Mouse (Mus musculus) CD4-positive, CD25-positive, alpha-beta regulatory T cell, adult 4 months (primary cell): ENCODE results near the gene Ccdc70. TPM values are rescaled to one million over a fixed set of nuclear protein-coding genes. Genes with fewer than 3 reads are reported as not detected.
"Not testable (repeated sequence)": the region's sequence is repeated elsewhere in the genome, so short reads cannot be mapped to it uniquely, and the experiment has no call there.

Experiments used
- ATAC-seq: one replicate; pipeline ENCODE4 v1.8.0; 2017
- polyA plus RNA-seq, 2 experiments: library from polyadenylated mRNA; unstranded; fragments of 100-300 nt; shearing (Covaris generic); gene quantifications; one replicate each; pipeline ENCODE4 v1.2.1; 2017

Ccdc70 gene
- polyA plus RNA-seq = not detected

DNA sequence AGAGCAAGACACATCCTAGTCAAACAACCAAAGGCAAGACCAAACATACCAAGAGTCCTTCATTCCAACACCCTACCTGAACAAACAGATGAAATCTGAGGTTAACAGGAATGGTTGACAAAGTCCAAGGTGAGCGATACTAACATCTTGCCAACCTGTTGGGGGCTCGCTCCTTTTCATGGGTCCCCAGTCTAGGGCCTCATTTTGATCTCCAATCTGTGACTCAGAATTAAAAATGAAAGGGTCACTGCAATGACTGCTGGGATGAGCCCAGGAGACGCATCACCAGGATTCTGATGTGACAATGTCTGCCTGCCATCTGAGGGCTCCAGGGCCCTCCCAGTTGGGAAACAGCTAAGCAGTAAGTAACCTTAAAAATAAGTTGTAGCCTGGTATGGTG lies at the start of gene Ccdc70:
Ccdc70 (plus strand) TSS at position 301 of the 400 bp plus-strand sequence.
- ATAC-seq = no peak

- ATAC-seq = not testable (repeated sequence)
These were observed 38.8 kb upstream of the Ccdc70 start for GRCm38 (mm10) chr8:21930754-21931153.

DNA sequence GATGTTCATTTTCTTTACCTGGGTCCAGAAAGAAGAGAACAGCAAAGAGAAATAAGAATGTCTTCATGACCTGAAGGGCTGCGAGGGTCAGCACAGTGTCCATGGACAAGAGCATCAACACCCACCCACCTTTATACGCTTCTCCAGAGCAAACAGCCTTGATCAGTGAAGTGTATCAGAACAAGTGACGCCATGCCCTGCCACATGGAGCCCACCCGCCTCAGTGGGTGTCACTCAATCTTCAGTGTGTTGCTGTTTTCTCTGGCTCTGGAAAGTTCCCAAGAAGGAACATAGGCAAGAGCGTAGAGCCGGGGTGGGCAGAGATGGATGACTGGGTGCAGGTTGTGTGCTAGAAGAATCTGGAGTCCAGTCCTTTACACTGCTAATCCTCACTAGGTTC lies 37.0 kb upstream of the Ccdc70 start, which contains the start of gene Defb15:
Defb15 (minus strand) TSS at position 101 of the 400 bp plus-strand sequence.
- ATAC-seq = no peak

GRCm38 (mm10) chr8:21938052-21938451 lies 31.5 kb upstream of the Ccdc70 start, which contains the start of gene Defb35:
TSS of gene Defb35 (plus strand) at chr8:21938352.
- not testable (repeated sequence) for ATAC-seq

DNA sequence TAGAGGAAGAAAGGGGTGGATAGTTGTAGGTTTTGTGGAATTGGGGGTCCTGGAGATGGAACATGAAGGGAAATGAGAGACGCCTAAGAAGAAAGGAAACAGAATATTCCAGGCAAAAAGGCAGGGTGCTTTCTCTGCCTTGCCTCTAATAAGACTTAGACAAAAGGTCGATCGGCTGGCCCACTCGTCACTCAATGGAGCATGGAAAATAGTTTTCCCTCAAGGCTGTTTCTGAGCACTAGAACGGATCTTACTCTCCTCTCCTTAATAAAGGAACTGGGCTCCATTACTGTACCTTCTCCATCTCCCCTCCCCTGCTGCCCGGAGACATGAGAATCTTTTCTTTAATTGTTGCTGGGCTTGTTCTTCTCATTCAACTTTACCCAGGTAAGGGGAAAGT lies 23.1 kb upstream of the Ccdc70 start, which contains the start of gene Defb13:
Defb13 (plus strand) TSS at position 301 of the 400 bp plus-strand sequence.
- ATAC-seq = no peak

GRCm38 (mm10) chr8:21947311-21948017 lies 22.1 kb upstream of the Ccdc70 start:
- no peak for ATAC-seq

GRCm38 (mm10) chr8:21955321-21955720 lies 14.3 kb upstream of the Ccdc70 start:
- no peak for ATAC-seq

DNA sequence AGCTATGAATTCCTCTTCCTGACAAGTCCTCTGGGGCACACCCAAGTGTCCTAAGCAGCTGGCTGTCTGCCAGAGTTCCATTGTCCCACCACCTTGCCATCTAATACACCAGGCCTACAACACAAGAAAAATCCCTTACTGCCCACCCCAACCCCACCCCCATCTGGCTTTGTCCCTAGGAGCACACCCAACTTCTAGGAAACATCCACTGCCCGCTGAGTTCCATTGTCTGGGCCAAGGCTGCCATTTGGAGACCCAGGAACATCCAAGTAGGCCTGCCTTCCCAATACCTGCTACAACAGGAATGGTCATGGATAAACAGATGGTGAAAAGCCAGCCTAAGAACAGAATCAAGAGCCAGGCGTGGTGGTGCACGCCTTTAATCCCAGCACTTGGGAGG lies 13.2 kb upstream of the Ccdc70 start:
- no peak for ATAC-seq

GRCm38 (mm10) chr8:21958414-21958813 lies 11.2 kb upstream of the Ccdc70 start, which contains the start of gene Fam90a1a:
TSS of gene Fam90a1a (plus strand) at chr8:21958714.
- no peak for ATAC-seq

DNA sequence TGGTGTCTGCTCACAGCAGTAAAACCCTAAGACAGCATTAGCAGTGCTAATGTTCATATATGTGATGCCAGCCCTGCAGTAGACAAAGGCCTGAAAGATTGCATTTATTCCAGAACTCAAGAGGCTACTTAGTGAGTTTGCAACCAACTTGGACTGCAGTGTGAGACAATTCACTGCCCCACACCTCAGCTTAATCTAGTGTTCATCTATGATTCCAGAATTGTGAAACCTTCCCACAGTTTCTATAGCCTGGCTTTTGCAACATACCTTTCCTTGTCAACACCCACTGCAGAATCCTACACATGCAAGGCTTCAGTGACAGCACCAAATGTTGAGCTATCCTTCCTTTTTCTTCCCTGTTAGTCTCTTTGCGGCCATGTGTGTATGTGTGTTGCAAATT lies 2.9 kb upstream of the Ccdc70 start:
- no peak for ATAC-seq

DNA sequence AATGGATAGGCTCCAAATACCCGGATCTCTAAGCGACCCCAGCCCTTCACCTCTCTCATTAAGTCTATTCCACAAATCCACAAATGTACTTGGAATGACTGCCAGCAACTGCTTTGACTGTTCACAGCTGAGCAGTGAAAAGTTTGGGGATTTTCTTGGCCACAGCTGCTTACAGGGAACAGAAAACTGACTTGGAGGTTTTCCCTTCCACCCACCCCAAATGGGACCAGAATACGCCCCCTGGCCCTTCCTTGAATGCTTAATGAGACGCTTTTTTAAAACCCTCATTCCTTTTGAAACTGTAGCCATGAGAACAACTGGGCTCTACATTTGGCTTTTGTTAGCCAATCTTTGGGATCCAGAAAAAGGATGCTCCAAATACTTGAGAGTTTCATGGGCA lies 8.6 kb downstream of the Ccdc70 start:
- ATAC-seq = no peak

DNA sequence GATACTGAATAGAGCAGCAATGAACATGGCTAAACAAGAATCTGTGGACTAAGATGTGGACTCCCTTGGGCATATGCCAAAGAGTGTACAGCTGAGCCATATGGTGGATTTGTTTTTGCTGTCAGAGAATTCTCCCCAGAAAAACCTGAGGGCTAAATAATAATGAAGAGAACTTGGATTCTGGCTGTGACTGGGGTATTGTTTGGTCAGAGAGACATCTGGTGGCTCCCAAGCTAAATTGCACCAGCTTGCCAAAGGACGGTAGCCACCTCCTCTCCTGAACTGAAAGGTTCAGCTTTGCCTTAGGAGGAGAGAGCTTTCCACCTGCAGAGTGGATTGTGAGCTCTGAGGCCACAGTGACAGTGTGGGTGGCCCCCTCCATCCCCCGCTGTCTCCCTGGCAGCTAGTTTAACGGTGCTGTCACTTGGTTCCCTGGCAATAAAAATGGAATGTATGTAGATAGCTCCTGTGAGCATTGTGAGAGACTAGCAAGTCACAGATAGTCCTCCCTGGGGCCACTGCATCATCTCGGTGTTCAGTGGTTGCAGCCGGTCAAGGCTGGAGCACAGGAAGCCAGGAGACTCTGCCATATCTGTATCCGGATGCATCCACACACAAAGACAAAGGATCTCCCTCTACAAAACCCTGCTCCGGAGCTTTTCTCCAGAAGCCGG lies 12.2 kb downstream of the Ccdc70 start:
- ATAC-seq = no peak

DNA sequence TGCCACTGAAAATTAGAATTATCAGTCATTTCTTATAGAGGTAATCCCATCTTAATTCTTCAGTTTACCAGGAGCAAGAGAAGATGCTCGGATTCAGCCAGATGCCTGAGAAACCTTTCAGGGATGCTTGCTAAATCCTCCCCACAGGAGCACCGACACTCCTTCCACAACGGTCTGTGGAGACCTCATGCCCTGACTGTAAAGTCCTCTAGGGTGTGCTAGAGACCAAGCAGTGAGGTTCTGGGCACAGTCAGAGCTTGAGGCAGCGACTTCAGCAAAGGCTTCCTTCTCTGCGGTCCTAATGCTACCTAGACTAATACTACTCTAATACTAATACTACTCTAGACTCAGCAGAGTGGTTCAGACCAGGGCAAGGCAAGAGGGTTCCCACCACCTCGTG lies 22.6 kb downstream of the Ccdc70 start:
- no peak for ATAC-seq

- no peak for ATAC-seq
These were observed 25.6 kb downstream of the Ccdc70 start for GRCm38 (mm10) chr8:21995181-21995580.

DNA sequence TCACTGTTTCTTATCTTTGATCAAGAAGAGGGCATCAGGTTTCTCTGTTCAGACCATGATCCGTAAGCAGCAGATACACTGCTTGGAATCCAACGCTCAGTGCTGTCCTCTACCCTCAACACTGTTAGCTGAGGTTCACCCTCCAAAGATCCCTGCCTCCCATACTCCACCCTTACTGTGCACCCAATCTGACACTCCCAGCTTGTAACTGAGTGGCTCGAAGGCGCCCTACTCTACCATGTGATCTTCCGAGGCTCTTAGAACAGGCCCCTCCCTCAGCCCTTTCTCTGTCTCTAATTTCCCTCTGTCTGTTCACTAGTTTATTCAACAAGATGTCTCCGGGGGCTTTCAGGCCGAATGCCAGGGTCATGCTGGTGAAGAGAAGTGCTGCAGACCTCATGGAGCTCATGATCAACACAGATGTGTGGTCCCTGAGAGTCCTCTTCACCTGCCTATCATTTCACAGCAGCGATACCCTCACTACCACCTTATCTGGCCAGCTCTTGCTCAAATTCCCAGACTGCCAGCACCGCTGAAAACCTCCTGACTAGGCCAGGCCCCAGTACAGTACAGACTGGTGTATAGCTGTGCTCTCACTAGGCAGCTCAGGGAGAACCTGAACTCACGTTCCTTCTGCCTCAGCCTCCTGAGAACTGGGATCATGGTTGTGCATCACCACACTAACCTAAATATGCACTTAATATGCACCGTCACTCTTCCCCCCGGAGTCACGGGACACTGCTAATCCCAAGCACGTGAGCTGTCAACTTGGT lies 35.4 kb downstream of the Ccdc70 start:
- no peak for ATAC-seq

- ATAC-seq = no peak
These were observed 36.8 kb downstream of the Ccdc70 start for GRCm38 (mm10) chr8:22006423-22006822.

DNA sequence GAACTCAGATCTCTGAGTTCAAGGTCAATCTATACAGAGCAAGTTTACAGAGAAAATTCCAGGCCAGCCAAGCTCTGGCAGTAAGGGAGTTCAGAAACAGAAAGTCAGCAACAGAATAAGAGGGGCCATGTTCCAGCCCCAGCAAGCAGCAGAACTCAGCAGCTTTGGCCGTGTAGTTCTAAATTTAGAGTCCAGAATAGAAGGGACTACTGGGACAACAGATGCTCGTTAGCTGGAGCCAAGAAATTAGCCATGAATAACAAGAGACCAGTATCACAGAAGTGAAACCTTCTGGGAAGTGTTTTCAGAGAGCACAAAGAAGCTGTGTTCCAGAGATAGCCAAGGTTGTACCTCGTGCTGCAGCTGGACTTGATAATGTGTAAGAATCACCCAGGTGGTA lies 39.8 kb downstream of the Ccdc70 start:
- no peak for ATAC-seq

DNA sequence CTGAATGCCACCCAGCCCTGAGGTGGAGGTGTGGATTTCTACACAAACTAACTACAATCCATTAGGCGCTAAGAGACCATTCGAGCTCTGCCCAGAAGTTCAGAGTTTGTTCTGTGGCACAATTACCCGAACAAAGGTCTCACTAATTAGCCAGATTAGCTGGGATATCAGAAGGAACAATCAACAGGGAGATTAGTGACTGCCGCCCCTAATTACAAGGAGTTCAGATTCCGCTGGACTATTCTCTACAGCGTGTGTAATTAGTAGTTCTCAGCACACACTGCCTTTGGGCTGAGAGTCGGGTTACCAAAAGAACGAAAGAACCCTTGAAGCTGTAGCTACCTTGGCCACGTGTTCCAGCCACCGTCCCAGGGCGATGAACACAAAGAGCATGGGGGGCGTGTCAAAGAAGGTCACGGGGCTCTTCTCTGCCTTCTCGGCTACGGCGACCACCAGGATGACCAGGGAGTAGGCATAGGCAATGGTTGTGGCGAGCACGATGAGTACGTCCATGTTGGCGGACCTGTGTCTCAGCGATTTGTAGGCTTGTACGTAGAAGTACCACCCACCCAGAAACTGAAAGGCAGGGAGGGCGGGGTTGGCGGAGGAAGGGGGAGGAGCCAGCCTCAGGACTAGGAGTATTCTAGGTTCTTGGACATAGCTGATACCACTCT lies 43.6 kb downstream of the Ccdc70 start:
- ATAC-seq = no peak

DNA sequence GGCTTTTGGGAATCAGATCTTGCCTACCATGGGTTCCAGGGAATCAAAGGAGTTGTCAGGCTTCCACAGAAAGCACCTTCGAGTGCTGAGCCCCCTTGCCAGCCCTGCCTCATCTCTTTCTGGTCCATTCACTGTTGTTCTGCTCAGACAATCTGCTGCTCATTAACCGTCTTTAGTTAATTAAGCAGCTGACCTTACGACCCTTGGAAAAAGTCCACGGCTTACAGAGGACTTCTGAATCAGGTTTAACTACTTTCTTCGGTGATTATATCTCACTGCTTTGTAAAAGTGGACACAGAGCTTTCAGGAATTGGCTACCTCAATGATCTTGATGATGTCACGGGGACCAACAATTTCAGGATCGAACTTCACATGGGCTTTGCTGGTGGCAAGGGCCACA lies 48.2 kb downstream of the Ccdc70 start:
- no peak for ATAC-seq

GRCm38 (mm10) chr8:22019498-22019897 lies 49.9 kb downstream of the Ccdc70 start:
- no peak for ATAC-seq

DNA sequence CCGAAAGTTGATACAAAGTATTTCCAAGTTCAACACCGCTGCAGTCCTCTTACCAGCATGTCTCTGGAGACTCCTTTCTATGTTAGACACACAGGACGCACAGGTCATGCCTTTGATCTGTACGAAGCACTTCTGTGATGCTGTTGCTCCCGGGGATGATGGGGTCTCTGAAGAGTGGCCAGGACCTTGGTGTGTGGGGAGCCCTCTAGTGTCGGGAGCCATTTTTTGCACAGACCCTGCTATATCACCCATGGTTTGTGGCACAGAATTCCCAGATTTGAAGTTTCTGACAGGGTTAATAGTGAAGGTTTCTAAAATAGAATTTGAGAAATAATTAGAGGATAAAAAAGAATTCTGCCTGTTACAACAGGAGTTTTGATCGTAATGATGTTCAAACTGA lies 52.7 kb downstream of the Ccdc70 start:
- ATAC-seq = no peak
